Mouse (Mus musculus): ENCODE measurements around the gene D630003M21Rik.

Gene D630003M21Rik

GRCm38 (mm10) chr2:158194945-158195640, 33.9 kb downstream of the D630003M21Rik start:
- CTCF ChIA-PET = interaction anchor here (1.2 to 1.6 kb wide), 2 partner anchors 8 to 12 kb away, joined by 3 to 5 read pairs; no protein-coding TSS in a partner anchor

DNA sequence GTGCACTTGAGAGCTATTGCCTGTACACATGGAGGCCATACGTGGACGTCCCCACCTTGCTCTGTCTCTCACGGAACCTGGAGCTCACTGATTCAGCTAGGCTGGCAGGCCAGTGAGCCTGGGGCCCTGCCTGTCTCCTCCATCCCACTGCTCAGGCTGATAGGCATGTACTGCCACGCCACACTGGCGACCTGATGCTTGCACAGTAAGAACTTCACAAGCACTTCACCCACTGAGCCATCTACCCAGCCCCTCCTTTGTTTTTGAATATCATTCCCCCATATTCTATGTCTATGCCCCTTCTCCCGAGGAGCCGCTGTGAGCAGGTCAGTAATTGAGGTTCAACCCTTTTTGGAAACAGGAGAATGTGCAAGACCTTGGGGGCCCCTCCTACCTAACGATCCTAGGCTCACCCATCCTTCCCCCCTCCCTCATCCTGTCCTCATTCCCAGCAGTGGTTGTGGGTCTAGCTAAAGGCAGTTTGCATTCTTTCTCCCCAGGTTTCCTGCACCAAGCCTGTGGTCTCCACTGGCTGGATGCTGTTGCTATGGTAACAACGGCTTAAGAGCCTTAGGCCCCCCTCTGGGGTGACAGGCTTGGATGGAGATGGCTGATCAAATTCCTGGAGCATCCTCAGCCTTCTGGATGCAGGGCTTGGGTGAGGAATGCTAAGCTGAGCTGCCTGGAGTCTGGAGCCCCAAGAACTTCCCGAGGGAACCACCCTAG, 35.2 kb downstream of the D630003M21Rik start:
- CTCF ChIA-PET = interaction anchor here (0.9 to 1.6 kb wide), 2 partner anchors 11 to 105 kb away, joined by 4 to 5 read pairs; no protein-coding TSS in a partner anchor

DNA sequence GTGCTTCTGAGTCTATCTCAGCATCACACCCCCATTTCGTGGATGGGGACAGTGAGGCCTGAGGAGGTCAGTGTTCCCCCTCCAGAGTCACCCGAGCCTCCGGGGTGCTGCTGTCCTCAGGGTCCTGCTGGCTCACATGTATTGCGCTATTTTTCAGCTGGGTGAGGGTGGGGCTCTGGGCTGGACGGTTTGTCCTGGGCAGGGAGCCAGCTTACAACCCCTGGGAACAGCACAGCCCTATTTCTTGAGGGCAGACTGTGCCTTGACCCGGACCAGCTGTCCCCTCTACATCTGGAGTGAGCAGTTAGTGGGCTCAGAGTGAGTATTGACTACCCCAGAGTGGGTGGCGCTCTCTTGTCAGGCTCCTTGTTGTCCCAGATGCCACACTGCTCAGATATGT, 37.9 kb downstream of the D630003M21Rik start:
- CTCF ChIA-PET = no interaction called here

DNA sequence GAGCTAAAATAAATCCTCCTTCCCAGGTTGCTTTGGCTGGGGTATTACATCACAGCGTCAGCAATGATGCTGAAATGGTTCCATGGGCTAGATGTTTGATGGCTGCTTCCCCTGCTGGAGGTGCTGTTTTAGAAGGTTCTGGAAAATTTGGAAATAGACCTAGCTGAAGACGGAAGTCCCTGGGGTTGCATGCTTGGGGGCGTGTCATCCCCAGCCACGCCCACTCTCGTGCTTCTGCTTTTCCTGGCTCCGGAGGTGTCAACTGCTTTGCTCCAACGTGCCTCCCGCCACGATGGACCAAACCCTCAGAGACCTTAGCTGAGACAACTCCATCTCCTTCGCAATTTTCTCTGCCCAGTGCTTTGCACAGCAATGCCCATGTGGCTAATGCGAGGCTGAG, 39.6 kb downstream of the D630003M21Rik start:
- CTCF ChIA-PET = no interaction called here

DNA sequence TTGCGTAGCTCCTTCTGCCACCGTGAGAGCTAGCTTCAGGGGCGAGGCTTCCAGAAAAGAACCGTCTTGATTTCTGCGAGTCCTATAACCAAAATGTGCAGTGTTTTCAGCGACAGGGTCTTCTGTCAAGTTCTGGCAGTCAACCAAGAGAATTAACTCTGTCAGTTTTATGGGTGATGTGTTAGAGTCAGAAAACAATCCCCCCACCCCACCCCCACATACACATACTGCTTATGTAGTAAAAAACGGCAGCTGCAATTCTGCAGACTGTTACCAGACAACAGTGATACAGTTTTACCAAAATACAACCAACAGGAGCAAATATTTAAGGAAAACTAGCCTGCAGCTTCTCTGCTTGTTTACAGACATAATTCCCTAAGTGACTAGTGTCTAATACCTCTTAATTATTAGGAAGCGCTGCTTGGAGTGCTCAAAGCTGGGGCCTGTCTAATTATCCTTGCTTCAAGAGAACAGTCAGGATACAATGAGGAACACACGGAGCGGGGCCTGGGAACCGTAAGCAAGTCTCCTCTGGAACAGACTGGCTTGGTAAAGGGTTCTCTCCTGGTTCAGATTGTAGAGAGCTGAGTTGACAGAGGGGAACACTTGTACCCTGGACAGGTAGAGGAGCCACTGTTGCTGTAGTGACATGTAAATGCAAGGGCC, 42.7 kb downstream of the D630003M21Rik start:
- CTCF ChIA-PET = interaction anchor here (0.7 kb wide), 1 partner anchor 19 kb away, joined by 8 read pairs; no protein-coding TSS in a partner anchor

- CTCF ChIA-PET = interaction anchor here (0.6 to 1.0 kb wide), 2 partner anchors 11 to 13 kb away, joined by 4 to 5 read pairs; no protein-coding TSS in a partner anchor
Measured at GRCm38 (mm10) chr2:158183266-158183665, 45.8 kb downstream of the D630003M21Rik start.

DNA sequence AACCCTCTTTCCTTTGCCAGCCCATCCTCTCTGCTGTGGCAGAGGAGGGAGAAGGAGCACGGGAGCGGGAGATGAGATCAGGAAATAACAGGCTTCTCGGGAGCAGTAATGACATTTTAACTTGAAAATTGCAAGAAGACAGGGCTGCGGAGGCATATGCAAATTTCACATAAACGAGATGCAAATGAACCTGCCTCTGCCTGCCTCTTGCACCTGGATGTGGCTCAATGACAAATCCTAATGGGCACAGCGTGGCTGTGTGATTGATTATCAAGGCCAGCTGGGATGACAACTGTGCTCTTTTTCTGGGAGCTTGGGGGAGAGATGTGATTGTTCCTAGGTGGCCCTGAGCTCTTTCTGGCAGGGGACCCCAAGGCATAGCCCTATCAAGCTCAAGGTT, 47.1 kb downstream of the D630003M21Rik start:
- CTCF ChIA-PET = no interaction called here

DNA sequence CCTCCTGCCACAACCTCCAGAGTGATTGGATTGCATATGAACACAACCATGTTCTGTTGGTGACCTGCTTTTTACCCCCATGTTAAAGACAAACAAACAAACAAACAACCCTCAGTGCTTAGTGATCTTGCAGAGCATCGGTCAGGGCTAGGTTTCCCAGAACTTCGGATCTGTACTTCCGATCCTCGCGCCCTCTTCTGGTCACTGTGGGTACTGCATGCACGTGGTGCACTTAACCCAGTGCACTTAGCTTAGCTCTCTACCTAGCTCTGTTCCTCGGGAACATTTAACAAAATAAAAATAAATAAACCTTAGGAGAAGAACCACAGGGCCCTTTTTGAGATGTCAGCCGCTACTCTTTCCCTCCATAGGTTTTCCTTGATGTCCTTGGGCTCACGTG, 48.2 kb downstream of the D630003M21Rik start:
- CTCF ChIA-PET = no interaction called here

GRCm38 (mm10) chr2:158179370-158180111, 49.5 kb downstream of the D630003M21Rik start:
- CTCF ChIA-PET = interaction anchor here (1.4 kb wide), 1 partner anchor 12 kb away, joined by 3 read pairs; no protein-coding TSS in a partner anchor

DNA sequence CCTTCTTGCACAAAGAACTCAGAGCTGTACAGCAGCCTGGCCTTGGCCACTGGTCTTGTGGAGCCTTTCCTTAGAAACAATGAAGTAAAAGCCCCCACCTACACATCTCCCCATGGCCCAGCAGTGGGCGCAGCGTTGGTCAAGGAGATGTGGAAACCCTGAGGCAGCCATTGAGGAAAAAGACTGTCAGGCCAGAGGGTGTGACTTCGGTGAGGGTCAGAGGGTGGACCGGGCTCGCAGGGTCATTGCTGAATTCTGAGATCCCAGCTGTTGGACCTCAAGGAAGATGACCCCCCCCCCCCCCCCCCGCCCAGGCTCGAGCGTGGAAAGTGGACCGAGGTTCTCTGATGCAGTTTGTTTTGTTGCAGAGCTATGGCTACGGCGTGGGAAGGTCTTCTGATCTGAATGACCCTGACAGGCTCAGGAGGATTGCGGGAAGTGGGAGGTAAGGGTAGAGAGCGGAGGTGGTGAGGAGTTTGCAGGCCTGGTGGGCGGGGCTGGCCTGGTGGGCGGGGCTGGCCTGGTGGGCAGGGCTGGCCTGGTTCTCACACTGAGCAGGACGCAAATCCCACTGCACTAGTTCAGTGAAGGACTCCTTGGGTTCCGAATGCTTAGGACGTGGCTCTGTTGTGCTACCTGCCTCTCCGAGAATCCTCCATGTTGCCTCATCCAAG, 50.2 kb downstream of the D630003M21Rik start:
- CTCF ChIA-PET = interaction anchor here (0.5 to 1.4 kb wide), 2 partner anchors 12 to 28 kb away, joined by 3 read pairs; no protein-coding TSS in a partner anchor

DNA sequence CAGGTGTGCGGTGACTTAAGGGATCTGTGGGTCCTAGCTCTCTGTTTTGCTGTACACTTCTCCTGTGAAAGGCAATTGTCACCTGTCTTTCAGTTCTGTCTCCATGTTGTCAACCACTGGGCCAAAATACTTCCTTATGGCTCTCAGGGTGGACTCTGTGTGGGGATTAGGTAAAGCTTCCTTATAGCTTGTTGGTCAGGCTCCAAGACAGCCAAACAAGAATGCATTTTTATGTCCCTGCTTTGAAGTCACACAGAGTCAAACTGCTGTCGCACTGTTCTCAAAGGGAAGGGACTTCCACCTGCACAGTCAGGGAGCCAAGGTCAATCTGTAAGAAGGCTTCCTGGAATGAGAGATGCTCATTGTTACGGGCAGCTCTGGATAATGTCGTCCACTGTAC, 50.9 kb downstream of the D630003M21Rik start:
- CTCF ChIA-PET = interaction anchor here (0.5 kb wide), 1 partner anchor 29 kb away, joined by 3 read pairs; no protein-coding TSS in a partner anchor

GRCm38 (mm10) chr2:158177574-158177973, 51.4 kb downstream of the D630003M21Rik start:
- CTCF ChIA-PET = interaction anchor here (0.6 kb wide), 1 partner anchor 331 kb away, joined by 6 read pairs; no protein-coding TSS in a partner anchor

GRCm38 (mm10) chr2:158176763-158177162, 52.3 kb downstream of the D630003M21Rik start:
- CTCF ChIA-PET = interaction anchor here (0.5 to 1.1 kb wide), 3 partner anchors 13 to 332 kb away, joined by 3 to 6 read pairs (median 3); no protein-coding TSS in a partner anchor

DNA sequence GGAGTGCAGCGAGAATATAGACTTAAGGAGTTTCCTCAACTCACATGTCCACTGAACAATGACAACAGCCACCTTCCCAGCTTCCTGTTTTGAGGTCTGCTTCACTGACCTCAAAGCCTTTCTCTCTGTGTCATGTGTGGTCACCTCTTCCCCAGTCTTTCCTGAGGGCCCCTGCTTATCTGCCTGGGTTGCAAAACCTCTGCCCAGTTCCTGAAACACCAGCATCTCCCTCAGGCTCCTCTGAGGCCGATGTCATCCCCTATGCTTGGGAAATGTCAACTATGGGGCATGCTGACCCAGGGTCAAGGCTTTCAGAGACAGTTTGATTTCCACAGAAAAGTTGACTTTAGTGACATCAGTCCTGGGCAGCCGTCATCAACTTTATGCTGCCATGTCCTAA, 53.6 kb downstream of the D630003M21Rik start:
- CTCF ChIA-PET = no interaction called here

DNA sequence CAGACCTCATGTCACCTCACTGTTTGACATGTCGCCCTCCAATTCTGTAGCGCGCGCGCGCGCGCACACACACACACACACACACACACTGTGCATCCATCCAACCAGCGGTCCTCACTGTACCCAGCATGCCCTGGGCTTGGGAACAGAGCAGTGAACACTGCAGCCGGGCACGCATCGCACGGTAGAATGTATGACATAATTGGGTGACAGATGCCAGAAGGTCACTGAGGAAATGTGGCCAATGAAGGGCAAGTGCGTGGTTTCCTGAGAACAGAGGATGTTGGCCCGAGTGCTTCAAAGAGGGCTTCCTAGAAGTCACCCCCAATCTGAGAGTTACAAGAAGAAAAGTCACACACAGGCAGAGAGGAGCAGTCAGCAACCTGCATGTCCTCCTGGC, 54.1 kb downstream of the D630003M21Rik start:
- CTCF ChIA-PET = no interaction called here

- CTCF ChIA-PET = no interaction called here
Measured at GRCm38 (mm10) chr2:158174438-158174837, 54.6 kb downstream of the D630003M21Rik start.

DNA sequence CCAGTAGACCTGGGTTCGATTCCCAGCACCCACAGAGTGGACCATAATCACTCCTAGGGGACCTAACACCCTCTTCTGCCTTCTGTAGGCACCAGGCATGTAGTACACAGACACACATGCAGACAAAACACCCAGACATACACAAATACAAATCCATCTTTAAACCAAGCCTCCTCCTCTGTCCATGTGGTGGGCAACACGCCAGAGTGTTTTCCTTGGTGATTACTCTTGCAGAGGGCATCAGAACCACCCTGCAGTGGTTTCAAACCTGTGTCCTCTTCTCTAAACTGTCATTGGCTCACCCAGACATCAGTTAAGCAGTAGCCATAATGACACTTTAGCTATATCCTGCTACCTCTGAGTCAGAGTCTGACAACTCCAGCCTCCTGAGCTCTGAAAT, 58.6 kb downstream of the D630003M21Rik start:
- CTCF ChIA-PET = interaction anchor here (0.9 kb wide), 1 partner anchor 8 kb away, joined by 3 read pairs; no protein-coding TSS in a partner anchor

DNA sequence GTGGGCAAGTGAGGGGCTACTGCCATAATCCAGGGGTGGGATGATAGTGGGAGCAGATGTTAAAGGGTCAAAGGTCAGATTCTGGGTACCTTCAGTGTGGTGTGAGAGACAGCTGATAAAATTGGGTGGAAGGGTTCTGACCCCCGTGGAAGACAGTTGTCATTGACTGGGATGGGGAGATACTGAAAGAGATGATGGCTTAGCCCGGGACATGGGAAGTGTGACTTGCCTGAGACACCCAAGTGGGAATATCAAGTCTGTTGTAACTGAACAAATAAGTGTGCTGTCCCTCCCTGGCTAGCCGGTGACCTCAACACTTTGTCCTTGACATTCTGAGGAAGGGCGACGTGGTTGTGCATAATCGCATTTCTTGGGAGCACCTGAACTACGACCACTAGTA, 59.3 kb downstream of the D630003M21Rik start:
- CTCF ChIA-PET = no interaction called here

DNA sequence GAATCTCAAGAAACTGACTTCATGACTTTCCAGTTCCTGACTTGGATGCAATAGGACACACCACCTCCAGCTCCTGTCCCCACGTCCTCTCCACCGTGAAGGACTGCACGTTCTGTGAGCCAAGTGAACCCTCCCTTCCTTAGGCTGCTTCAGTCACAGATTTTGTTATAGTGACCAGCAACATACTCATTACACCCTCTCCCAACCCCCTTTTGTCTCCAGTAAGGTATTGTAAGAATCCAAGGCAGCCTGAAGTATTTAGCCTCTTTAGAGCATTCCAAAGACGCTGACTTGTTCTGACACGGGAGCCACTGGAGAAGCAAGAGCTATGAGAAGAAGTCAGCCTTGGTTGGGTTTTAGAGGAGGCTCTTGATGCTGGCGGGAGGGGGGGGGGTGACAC, 59.7 kb downstream of the D630003M21Rik start:
- CTCF ChIA-PET = no interaction called here

DNA sequence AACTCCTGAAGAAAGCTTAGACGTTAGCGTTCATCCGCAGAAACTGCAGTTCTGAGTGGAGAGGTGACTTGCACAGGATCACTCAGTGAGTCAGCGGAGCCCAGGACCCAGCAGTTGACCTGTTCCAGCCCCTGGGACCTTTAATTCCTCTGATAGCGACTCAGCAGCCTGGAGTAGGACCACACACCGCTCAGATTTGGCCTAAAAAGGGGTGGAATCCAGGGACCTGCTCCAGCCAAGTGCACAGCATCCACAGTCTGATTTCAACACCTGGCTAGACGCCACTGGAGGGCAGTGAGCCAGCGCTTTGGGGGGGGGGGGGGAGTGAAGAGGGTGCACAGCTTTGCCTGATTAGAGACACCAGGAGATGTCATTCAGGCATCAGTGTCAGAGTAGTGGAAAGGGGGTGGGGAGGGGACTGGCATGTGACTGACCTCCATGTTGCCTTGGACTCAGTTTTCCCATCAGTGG, 60.2 kb downstream of the D630003M21Rik start:
- CTCF ChIA-PET = no interaction called here
